Mouse (Mus musculus) cerebellum, adult 2 months (tissue): ENCODE measurements around the gene Slain2. TPM values are rescaled to one million over a fixed set of nuclear protein-coding genes. Genes with fewer than 3 reads are reported as not detected.
"Not testable (repeated sequence)": the region's sequence is repeated elsewhere in the genome, so short reads cannot be mapped to it uniquely, and the experiment has no call there.

Source experiments
- DNase-seq, 2 experiments: peaks; one replicate each; pipeline ENCODE4 v3.0.0; 2021
- H3K27ac ChIP-seq: fragments of 200-500 bp; 2 replicates; pipeline ENCODE4 v1.5.1; 2012; ENCODE audit warnings: low read length, control low read depth, inconsistent platforms; ENCODE audit not compliant: insufficient read depth
- H3K27me3 ChIP-seq: fragments of 200-500 bp; 2 replicates; pipeline ENCODE4 v1.6.1; 2012; ENCODE audit warnings: inconsistent platforms, mild to moderate bottlenecking, low read length, moderate library complexity; ENCODE audit not compliant: control insufficient read depth, insufficient read depth
- H3K4me1 ChIP-seq: fragments of 200-500 bp; 2 replicates; pipeline ENCODE4 v1.6.1; 2011; ENCODE audit warnings: low read length; ENCODE audit not compliant: control insufficient read depth, insufficient read depth
- H3K4me3 ChIP-seq: fragments of 200-500 bp; replicated peaks from 2 replicates; pipeline ENCODE3; 2011; ENCODE audit warnings: mild to moderate bottlenecking, low read depth, low read length, control low read depth; ENCODE audit not compliant: insufficient read depth
- CTCF ChIP-seq: fragments of 200-500 bp; IDR thresholded peaks from 2 replicates; pipeline ENCODE4 v1.5.1; 2011; ENCODE audit warnings: low read depth, mild to moderate bottlenecking, control low read depth, low read length, moderate library complexity, borderline replicate concordance; ENCODE audit not compliant: insufficient read depth
- POLR2A ChIP-seq: fragments of 200-500 bp; IDR thresholded peaks from 2 replicates; pipeline ENCODE4 v1.6.1; 2011; ENCODE audit warnings: low read length, control low read depth, borderline replicate concordance; ENCODE audit not compliant: insufficient read depth
- WGBS: fragments of 180-500 bp; shearing (Covaris S2); methylation state at CpG from one replicate; pipeline ENCODE4 v1.1.7; 2018; 5-methylcytosine and 5-hydroxymethylcytosine counted together
- polyA plus RNA-seq: library from polyadenylated mRNA; depleted of rRNA; stranded (reverse); fragments of >200 nt; gene quantifications from 2 replicates; pipeline ENCODE4 v1.2.3, GENCODE M21; 2012

The Slain2 gene
- polyA plus RNA-seq, 1 experiment = 16.2 TPM

DNA sequence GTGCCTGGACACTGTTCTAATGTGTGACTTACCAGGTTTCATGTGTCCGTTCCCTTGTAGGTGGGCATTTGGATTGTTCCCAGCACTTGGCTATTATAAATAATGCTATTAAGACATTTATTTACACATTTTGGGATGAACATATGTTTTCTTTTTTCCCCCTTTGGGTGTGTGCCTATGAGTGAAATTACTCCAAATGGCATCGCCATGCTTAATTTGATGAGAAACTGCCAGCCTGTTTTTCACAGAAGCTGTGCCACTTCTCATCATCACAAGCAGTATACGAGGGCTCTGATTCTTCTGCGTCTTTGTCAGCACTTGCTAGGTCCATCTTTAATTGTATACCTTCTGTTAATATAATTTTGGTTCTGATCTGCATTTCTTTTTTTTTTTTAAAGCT, 6.3 kb downstream of the Slain2 start:
- Histone ChIP-seq H3K27me3 (no peaks in the 10 kb centered on the region), H3K27ac (no peak overlapping the region), H3K4me1 (peaks cover 11% of the 10 kb centered on the region), H3K4me3 (no peak overlapping the region)
- peak in 1 of 2 experiments; percentile 36 for DNase-seq
- TF ChIP-seq POLR2A (no peak), CTCF (no peak)
- 14% methylated on average over 4 of the region's 4 CpGs for WGBS

DNA sequence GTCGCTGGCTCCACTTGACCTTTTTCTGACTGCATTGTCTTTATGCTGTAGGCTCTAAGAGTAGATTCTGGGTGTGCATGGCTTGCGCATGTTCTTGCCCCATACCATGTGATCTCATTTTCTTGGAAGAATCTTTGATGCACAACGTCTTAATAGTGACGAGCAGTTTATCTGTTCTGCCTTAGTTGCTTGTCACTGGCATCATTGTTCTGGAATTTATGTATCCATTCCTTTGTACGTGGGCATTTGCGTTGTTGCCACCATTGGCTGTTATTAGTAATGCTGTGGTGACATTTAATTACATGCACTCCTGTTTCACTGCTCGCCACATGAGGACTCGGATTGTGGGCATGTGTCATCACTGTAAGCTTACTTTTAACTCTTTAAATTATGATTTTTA, 7.1 kb downstream of the Slain2 start:
- no peak for DNase-seq
- WGBS = 92% methylated on average over 8 of the region's 8 CpGs

DNA sequence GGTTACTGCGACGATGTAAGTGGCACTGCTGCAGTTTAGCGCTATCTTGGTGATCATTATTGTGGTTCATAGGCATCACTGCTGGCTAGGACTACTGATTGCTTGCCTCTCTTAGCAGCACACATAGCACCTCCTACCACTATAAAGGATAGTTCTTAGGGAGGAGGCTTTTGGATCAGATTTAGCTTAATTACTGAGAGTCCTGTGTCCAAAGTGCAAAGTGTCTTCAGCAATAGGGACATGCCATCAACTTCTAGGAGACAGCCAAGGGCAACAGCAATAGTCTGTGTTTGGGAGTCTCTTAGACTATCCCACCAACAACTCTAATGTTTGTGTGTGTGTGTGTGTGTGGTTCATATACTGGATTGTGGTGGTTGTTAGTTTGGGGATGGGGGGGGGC, 8.7 kb downstream of the Slain2 start:
- Histone ChIP-seq H3K4me1 (peaks cover 5% of the 10 kb centered on the region; the same call in 1 of the 2 replicates), H3K27ac (no peak overlapping the region), H3K27me3 (no peaks in the 10 kb centered on the region), H3K4me3 (no peak overlapping the region)
- TF ChIP-seq CTCF (no peak), POLR2A (no peak)
- no peak for DNase-seq
- WGBS = 95% methylated on average over 3 of the region's 3 CpGs

More for the DNA sequence above, 7.1 kb downstream of the Slain2 start:
- peaks cover 10% of the 10 kb centered on the region for H3K4me1 ChIP-seq
- H3K27ac ChIP-seq = no peak overlapping the region
- no peaks in the 10 kb centered on the region for H3K27me3 ChIP-seq
- H3K4me3 ChIP-seq = no peak overlapping the region
- TF ChIP-seq CTCF = no peak
- TF ChIP-seq POLR2A = no peak

DNA sequence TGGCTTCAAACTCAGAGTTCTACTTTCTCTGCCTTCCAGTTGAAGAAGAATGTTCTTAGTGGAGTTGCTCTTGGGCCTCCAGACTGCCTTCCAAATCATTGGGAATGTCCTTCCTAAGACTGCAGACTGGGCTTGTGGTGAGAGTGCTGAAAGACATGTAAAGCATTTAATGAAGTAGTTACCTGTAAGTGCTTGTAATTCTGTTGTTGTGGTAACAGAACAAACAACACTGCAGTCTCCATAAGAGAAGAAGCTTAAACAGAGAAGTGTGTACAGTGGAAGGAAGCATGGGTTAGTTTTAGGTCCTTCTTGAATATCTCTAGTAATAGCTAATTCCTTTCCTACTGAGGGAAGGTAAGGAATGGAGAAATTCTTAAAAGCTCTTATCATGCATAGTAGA, 13.0 kb downstream of the Slain2 start:
- H3K27ac ChIP-seq = no peak overlapping the region
- no peaks in the 10 kb centered on the region for H3K4me1 ChIP-seq
- no peak for DNase-seq
- no peak for TF ChIP-seq POLR2A
- no peak for TF ChIP-seq CTCF
- H3K27me3 ChIP-seq = no peaks in the 10 kb centered on the region
- H3K4me3 ChIP-seq = no peak overlapping the region

DNA sequence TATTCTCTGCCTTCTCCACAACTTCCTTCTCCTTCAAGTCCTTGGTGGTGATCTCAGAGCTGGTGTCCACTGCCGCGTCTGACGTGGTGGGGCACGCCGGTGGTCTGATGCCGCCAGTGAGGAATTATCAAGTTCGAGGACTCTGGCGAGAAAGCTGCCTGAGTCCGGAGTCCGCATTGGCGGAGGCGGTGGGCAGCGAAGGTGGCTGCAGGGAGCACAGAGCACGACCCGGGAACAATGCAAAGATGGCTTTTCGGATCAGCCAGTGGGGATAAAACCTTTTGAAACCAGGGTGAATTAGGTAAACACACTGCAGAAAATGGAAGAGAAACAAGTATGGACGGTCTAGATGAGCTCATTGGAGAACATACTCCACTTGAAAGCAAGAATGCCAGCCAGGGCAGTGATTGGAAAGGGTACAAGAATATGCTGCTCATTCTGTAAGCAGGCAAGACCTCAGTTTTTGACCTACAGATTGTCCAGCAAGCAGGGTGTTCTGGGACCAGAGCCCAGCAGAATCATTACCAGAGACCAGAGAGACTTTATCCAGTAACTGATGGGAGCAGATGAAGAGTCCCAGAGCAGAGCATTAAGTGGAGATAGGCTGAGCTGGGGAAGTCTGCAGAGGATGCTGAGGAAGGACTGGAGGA, 19.0 kb downstream of the Slain2 start:
- Histone ChIP-seq H3K27me3 (no peaks in the 10 kb centered on the region), H3K4me3 (no peak overlapping the region), H3K27ac (no peak overlapping the region), H3K4me1 (no peaks in the 10 kb centered on the region)
- DNase-seq = peak in 1 of 2 experiments; percentile 28
- 96% methylated on average over 17 of the region's 17 CpGs for WGBS
- TF ChIP-seq POLR2A (no peak), CTCF (no peak)

DNA sequence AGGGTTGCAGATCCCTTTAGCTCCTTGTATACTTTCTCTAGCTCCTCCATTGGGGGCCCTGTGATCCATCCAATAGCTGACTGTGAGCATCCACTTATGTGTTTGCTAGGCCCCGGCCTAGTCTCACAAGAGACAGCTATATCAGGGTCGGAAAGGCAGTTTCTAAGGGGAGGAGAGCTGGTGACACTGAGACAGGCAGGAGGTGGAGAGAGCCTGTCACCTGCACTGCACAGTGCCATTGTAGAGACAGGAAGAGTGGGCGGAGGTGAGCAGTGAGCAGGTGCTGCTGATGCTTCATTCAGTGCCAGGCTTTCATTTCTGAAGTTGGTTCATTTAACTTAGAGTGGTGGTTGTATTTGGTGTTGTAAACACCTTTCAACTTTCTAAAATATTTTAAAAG, 24.3 kb downstream of the Slain2 start:
- H3K4me1 ChIP-seq, H3K27ac ChIP-seq, DNase-seq, H3K27me3 ChIP-seq, H3K4me3 ChIP-seq: not testable (repeated sequence)
- WGBS = 80% methylated on average over 3 of the region's 3 CpGs

DNA sequence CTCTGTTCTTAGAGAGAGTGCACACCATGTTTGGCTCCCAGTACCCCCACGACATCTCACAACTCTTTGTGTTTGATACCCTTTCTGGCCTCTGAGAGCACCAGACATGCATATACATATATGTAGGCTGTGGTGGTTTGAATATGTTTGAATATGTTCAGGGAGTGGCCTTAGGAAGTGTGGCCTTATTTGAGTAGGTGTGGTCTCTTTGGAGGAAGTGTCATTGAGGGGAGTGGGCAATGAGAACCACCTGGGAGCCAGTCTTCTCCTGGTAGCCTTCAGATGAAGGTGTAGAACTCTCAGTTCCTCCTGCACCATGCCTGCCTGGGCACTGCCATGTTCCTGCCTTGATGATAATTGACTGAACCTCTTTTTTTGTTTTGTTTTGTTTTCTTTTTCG, 25.2 kb downstream of the Slain2 start:
- H3K4me3 ChIP-seq = no peak overlapping the region
- H3K27ac ChIP-seq = no peak overlapping the region
- H3K27me3 ChIP-seq = no peaks in the 10 kb centered on the region
- TF ChIP-seq CTCF = no peak
- no peak for TF ChIP-seq POLR2A
- 96% methylated on average over 2 of the region's 2 CpGs for WGBS
- DNase-seq = no peak
- no peaks in the 10 kb centered on the region for H3K4me1 ChIP-seq

DNA sequence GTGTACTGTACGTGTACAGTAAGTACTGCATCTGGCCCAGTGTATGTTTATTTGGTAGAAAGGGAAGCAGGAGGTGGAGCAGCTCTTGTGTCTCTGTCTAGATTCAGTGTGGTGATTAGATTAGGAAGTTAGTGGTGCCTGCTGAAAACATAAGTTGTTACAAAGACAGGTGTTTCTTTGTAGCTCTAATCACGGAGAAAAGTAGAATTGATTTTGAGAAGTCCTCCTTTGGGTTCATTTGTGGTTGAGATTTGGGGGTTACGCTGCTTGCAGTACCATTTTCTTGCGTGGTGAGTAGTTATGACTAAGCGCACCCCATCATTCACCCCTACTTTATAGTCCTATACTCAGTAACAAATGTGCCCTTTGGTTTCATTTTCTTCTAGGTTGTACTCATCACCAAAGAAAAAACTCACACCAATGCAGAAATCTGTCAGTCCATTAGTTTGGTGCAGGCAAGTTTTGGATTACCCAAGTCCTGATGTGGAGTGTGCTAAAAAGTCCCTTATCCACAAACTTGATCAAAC, 26.9 kb downstream of the Slain2 start:
- no peak for DNase-seq
- Histone ChIP-seq H3K27me3 (no peaks in the 10 kb centered on the region), H3K4me1 (no peaks in the 10 kb centered on the region), H3K4me3 (no peak overlapping the region), H3K27ac (no peak overlapping the region)
- TF ChIP-seq CTCF (no peak), POLR2A (no peak)
- 96% methylated on average over 5 of the region's 5 CpGs for WGBS
